Mouse (Mus musculus): ENCODE results near the gene Ada.
A peak's percentile ranks its signal among the peaks of the same experiment; 100 is the strongest.

The Ada gene

DNA sequence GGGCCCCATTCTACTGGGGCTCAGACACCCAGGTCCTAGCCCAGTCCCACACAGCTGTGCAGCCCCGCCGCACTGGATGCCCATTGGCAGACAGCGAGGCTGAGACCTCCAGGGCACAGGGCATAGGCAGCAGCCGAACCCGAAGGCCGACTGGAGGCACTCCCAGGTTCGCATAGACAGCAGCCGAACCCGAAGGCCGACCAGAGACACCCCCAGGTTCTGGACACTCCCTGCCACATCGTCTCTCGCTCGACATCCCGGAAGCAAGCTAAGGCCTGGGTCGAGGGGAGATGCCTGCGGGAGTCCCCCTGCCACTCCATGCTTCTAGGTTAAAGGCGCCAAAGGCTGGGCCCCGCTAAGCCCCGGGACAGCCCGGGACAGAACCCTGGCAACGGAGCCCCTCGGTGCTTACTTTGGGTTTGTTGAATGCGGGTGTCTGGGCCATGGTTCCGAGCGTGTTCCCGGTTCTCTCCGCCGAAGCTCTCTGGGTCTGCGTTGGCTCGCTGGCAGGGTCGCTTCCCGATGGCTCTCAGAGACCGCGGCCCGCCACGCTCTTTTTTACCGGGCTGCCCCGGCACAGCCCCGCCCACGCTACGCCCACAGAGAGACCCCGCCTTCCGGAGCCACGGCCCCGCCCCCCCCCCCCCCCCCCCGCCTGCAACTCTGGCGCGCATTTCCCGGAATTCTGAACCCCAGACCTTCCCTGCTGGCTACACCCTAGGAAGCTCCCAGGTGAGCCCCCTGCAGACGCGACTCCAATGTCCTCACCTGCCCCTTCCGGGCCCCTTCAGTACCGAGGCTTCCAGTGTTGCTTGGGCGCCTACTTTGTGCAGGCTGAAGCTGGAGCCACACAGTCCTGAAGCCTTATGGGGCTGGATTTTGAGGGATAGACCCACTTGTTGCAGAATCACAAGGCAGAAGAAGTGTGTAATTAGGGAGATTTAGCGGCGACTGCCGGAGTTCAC lies at the start of gene Ada:
TSS of gene Ada (minus strand) at position 593 of the 965 bp plus-strand sequence.
- DNase-seq (ENCODE audit: low spot score in 2 of 2): peak in 1 of 2 experiments; percentile 29

GRCm38 (mm10) chr2:163798411-163798810 lies 48.4 kb upstream of the Ada start:
- DNase-seq (ENCODE audit: low spot score in 2 of 2): no peak

GRCm38 (mm10) chr2:163788484-163788883 lies 38.4 kb upstream of the Ada start:
- peak; percentile 34 to 67 for DNase-seq (ENCODE audit: low spot score in 2 of 2)

DNA sequence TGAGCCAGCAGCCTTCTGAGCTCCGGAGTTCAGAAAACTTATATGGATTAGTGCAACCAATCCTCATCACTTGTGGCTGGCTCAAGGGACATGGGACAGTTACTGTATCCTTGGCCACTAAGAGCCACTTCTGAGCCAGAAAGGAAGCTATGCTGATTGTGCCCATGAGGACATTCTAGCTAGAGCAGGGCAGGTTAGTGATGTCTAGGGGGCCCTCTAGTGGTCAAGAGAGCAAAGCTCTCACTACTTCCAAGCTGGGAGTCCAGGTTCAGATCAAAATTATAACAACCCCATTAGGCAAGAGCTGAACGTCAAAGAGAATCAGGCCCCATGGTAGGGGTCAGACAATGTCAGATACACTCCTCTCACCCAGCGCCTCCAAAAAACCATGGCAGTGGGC lies 37.7 kb upstream of the Ada start:
- peak in 1 of 2 experiments; percentile 17 for DNase-seq (ENCODE audit: low spot score in 2 of 2)

DNA sequence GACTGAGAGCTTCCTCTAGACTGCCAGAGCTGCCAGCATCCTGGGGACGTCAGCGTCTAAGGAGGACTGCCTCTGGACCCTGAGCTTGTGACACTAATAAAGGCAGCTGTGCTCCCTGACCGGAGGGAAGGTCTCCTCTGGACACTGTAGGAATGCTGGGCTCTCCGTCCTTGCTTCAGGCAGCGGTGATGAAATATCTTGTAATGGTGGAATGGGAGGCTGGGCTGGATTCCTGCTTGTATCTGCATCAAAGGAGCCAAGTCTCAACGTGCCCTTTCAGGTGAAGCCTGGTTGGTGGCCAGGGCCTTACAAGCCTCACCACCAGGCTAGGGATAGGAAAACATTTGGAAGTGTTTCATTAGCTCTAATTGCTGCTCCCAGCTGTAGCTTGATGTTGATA lies 37.0 kb upstream of the Ada start:
- DNase-seq (ENCODE audit: low spot score in 2 of 2): no peak

- no peak for DNase-seq (ENCODE audit: low spot score in 2 of 2)
Measured at GRCm38 (mm10) chr2:163783901-163784300, 33.9 kb upstream of the Ada start.

DNA sequence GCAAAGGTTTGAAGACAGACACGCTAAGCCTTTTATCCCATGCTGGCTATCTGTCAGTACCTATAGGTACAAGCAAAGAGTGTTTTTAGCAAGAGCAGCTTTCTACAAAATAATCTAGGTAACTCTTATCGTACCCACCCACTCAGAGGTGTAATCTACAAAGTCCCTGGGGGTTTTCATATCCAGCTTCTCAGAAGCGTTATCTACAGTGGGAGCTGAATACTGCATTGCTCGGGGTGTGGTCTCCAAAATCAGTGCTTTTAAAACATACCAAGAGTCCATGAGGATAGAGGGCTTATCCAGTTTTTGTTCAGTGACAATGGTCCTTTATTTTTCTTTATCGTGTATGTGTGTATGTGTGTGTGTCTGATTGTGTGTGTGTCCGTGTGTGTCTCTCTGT lies 33.3 kb upstream of the Ada start:
- no peak for DNase-seq (ENCODE audit: low spot score in 2 of 2)

DNA sequence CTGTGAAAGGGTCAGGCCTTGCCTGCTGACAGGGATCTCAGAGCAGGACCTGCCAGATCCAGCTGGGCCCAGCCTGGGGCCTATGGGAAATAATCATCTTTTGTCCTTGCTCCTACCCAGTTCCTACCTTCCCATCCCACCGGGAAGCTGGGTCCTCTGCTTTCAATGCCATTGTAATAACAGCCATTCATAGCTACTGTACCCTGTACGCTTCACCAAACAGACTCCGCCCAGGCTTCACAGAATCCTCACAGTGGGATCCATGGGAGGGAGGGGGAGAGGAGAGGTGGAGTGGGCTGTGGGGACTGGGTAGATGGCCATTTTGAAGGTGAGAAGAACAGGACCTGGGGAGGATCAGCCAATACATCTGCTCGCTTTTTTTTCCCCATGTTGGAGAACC lies 28.9 kb upstream of the Ada start:
- no peak for DNase-seq (ENCODE audit: low spot score in 2 of 2)

GRCm38 (mm10) chr2:163777061-163777460 lies 27.0 kb upstream of the Ada start:
- DNase-seq (ENCODE audit: low spot score in 2 of 2): no peak

DNA sequence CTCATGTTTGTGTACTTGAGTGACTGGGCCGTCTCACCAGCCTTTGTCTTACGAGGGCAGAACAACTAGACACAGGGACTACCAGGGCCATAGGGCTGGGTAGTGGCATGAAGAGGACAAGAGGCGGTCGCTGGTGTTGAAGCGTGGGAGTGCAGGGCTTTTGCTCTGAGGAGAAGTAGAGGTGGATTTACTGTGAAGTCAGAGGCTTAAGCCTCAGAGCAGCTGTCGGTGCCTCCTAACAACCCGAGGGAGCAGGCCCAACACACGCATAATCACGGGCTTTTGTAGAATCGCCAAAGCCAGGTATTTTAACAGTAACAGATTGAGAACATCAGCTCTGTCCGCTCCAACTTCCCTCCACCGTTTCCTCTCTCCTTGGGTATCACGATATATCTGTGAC lies 26.6 kb upstream of the Ada start:
- no peak for DNase-seq (ENCODE audit: low spot score in 2 of 2)

GRCm38 (mm10) chr2:163770731-163771130 lies 20.7 kb upstream of the Ada start:
- DNase-seq (ENCODE audit: low spot score in 2 of 2): no peak

DNA sequence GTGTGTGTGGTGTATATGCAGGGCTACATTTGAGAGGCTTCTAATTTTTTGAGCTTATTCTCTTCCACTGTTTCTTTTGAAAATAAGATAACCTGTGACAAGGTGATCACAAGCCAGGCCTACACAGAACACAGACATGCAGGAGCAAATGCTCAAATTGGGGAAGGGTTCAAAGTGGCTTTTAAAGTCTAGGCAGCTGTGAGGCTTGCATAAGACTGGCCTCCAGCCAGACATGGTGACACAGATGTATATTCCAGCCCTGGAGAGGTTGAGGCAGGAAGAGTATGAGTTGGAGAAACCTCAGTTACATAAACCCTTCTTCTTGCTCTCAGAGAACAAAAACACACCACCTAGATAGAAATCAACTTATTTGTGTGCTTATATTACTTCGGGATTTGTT lies 16.9 kb upstream of the Ada start:
- no peak for DNase-seq (ENCODE audit: low spot score in 2 of 2)

- DNase-seq (ENCODE audit: low spot score in 2 of 2): no peak
Measured at GRCm38 (mm10) chr2:163766261-163766660, 16.2 kb upstream of the Ada start.

- no peak for DNase-seq (ENCODE audit: low spot score in 2 of 2)
Measured at GRCm38 (mm10) chr2:163761402-163761801, 11.4 kb upstream of the Ada start.

DNA sequence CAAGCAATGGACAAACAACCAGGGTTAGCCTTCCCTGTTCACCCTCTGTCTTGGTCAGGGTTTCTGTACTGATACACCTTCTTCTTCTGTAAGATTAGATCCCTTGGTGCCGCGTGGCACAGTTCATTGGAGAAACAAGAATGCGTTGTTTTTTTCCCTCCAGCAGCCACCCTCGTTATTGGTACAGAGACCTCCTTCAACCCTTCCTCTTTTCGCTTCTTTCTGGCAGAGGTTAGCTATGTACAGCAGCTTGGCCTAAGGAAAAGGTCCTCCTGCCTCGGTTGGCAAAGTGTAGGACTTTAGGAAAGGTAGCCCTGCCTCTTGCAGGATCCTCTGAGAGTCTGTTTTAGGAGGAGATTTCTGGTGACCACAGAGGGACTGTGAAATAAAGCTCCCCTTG lies 10.6 kb upstream of the Ada start:
- DNase-seq (ENCODE audit: low spot score in 2 of 2): no peak

DNA sequence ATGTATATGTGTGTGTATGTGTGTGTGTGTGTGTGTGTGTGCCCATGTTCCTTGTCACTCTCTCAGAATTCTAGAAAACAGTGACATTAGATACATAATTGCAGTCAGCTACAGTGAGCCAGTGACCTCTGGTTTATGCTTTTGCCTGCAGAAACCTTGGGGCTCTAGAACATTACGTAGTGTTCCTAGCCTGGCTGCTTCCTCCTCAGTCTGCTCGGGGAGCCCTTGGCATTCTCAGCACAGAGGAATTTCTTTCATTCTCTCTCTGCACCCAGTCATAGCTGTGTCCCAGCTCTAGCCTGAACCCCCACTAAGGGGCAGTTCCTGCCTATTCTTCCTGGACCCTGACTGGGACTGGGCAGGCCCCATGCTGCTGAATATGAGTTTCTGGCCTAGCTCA lies 8.1 kb upstream of the Ada start:
- no peak for DNase-seq (ENCODE audit: low spot score in 2 of 2)

- DNase-seq (ENCODE audit: low spot score in 2 of 2): no peak
Measured at GRCm38 (mm10) chr2:163756723-163757122, 6.7 kb upstream of the Ada start.

GRCm38 (mm10) chr2:163754228-163754627 lies 4.2 kb upstream of the Ada start:
- no peak for DNase-seq (ENCODE audit: low spot score in 2 of 2)

- no peak for DNase-seq (ENCODE audit: low spot score in 2 of 2)
Measured at GRCm38 (mm10) chr2:163744801-163745570, 5.1 kb downstream of the Ada start.

DNA sequence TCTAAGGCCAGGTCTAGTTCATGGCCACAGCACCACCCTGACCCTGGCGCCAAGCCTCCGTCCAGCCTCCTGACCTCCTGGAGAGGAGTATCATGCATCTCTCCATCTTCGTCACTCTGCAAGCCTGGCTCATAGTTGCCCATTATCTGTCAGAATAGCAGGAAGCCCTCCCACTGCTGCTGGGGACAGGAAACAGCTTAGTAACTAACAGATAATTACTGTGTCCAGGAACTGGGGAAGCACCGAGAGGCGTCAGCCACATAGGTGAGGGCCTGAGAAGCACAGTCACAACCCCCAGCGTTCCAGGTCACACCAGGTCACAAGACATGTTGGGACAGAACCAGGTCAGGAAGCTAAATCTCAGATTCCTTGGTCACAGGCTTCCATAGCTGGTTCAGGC lies 6.7 kb downstream of the Ada start:
- DNase-seq (ENCODE audit: low spot score in 2 of 2): no peak

DNA sequence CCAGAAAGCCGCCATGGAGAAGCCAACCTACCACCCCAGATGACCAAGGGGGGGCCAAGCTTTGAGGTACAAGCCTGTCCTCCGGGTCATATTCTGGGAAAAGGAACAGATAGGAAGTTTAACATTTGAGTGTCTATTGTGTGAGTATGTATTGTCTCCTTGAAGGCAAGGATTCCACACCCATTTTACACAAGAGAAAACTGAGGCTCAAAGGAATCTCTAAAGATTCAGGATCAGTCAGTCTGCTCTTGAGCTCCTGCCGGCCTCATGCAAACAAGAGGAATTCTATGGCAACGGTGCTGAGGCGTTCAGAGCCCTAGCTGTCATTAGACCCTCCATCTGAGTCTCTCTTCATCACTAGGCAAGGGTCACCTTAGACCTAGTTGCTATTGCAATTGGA lies 7.4 kb downstream of the Ada start:
- no peak for DNase-seq (ENCODE audit: low spot score in 2 of 2)

DNA sequence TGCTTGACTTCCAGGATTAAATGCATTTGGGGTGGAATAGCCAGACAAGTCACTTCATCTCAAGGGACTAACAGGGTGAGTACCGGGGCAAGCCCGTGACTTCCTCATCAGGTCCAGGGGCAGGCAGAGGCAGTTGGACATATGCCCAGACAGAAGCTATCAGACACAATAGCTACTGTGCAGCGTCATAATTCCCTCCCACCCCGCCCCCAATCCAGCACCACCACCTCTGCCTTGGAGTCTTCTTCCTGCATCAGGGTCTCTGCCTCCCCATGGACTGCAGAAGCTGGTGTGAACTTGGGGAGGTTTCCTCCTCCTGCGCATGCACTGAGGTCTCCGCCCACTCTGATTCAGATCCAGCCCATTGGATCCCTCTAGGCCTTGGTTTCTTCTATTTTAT lies 14.1 kb downstream of the Ada start:
- no peak for DNase-seq (ENCODE audit: low spot score in 2 of 2)

- DNase-seq (ENCODE audit: low spot score in 2 of 2): no peak
Measured at GRCm38 (mm10) chr2:163735163-163735562, 14.9 kb downstream of the Ada start.

Data from frontal cortex, postnatal 10 days (tissue).